In genomic region chr8:83698291-83698660, GRCm38 (mm10) we compare ENCODE assay signal across 8 mouse cellular contexts. TPM values are rescaled to one million over a fixed set of nuclear protein-coding genes. Genes with fewer than 3 reads are reported as not detected.
DNase-seq lines count a peak whose midpoint lies in the region; ATAC-seq and TF ChIP-seq lines count a peak whose summit lies in the region.

No protein-coding gene starts in this region.

- no peak for TF ChIP-seq CTCF in liver, adult 2 months (IDR thresholded peaks at IDR 0.05; ENCODE audit: low read depth, low read length)

- 7% methylated on average over 15 of the region's 15 CpGs for WGBS in forebrain, embryonic 10.5 days
- WGBS in hindbrain, embryonic 15.5 days, result 5% methylated on average over 15 of the region's 15 CpGs
- 8% methylated on average over 15 of the region's 15 CpGs for WGBS in liver, adult 2 months
- 3% methylated on average over 15 of the region's 15 CpGs for WGBS in midbrain, embryonic 16.5 days

- peak; percentile 24 for ATAC-seq in hindbrain, embryonic 15.5 days (ENCODE audit: low FRiP score, low read depth)
- ATAC-seq in midbrain, embryonic 16.5 days, result peak; percentile 20; the same call in 1 of the 2 replicates

- H3K36me3 ChIP-seq in forebrain, embryonic 10.5 days (replicated peaks), result no peaks in the 10 kb centered on the region
- H3K36me3 ChIP-seq in hindbrain, embryonic 15.5 days, result no peaks in the 10 kb centered on the region
- no peaks in the 10 kb centered on the region for H3K36me3 ChIP-seq in liver, adult 2 months (ENCODE audit: control insufficient read depth, insufficient read depth, low read length)
- no peaks in the 10 kb centered on the region for H3K36me3 ChIP-seq in midbrain, embryonic 16.5 days (ENCODE audit: control insufficient read depth, insufficient read depth, low read length)

- H3K27me3 ChIP-seq in forebrain, embryonic 10.5 days (ENCODE audit: poor library complexity, severe bottlenecking), result no peaks in the 10 kb centered on the region
- H3K27me3 ChIP-seq in hindbrain, embryonic 15.5 days, result no peaks in the 10 kb centered on the region
- no peaks in the 10 kb centered on the region for H3K27me3 ChIP-seq in liver, adult 2 months (ENCODE audit: control insufficient read depth, insufficient read depth, low read length)
- no peaks in the 10 kb centered on the region for H3K27me3 ChIP-seq in midbrain, embryonic 16.5 days (ENCODE audit: control insufficient read depth, insufficient read depth, low read depth, low read length)

- H3K79me2 ChIP-seq in liver, adult 2 months (ENCODE audit: control insufficient read depth, insufficient read depth, low read length), result peaks cover 14% of the 10 kb centered on the region; the same call in 1 of the 2 replicates

- peak overlapping the region; percentile 95 for H3K4me3 ChIP-seq in brown adipose tissue, adult 24 weeks (ENCODE audit: insufficient read depth, low read depth, low read length)
- H3K4me3 ChIP-seq in forebrain, embryonic 10.5 days, result peak overlapping the region; percentile 92
- H3K4me3 ChIP-seq in hindbrain, embryonic 15.5 days, result peak overlapping the region; percentile 79
- peak overlapping the region; percentile 73 for H3K4me3 ChIP-seq in liver, adult 2 months (ENCODE audit: insufficient read depth, low read depth, low read length)
- peak overlapping the region; percentile 87 for H3K4me3 ChIP-seq in midbrain, embryonic 16.5 days (ENCODE audit: low read depth, low read length)

- H3K9ac ChIP-seq in hindbrain, embryonic 15.5 days, result peak overlapping the region; percentile 88
- peak overlapping the region; percentile 99 for H3K9ac ChIP-seq in liver, adult 2 months (ENCODE audit: low read depth, low read length)
- peak overlapping the region; percentile 85 for H3K9ac ChIP-seq in midbrain, embryonic 16.5 days (ENCODE audit: low read depth, low read length)

- 0 out of 2 replicates have a peak, but pooled peaks cover 4% of the 10 kb centered on the region for H3K9me3 ChIP-seq in forebrain, embryonic 10.5 days
- H3K9me3 ChIP-seq in hindbrain, embryonic 15.5 days, result no peaks in the 10 kb centered on the region
- H3K9me3 ChIP-seq in midbrain, embryonic 16.5 days (replicated peaks; ENCODE audit: control insufficient read depth, low read length, poor library complexity, severe bottlenecking), result no peaks in the 10 kb centered on the region

- TF ChIP-seq POLR2A in liver, adult 2 months (IDR thresholded peaks at IDR 0.05; ENCODE audit: extremely low read depth, insufficient read depth, low read length), result no peak

- peak overlapping the region; percentile 92 for H3K27ac ChIP-seq in brown adipose tissue, adult 24 weeks (replicated peaks; ENCODE audit: low read depth, low read length)
- H3K27ac ChIP-seq in forebrain, embryonic 10.5 days, result peak overlapping the region; percentile 94
- peak overlapping the region; percentile 75 for H3K27ac ChIP-seq in hindbrain, embryonic 15.5 days (replicated peaks)
- H3K27ac ChIP-seq in liver, adult 2 months (replicated peaks; ENCODE audit: insufficient read depth, low read depth, low read length), result peak overlapping the region; percentile 73
- H3K27ac ChIP-seq in midbrain, embryonic 16.5 days (ENCODE audit: low read length), result peak overlapping the region; percentile 76

- peaks cover 32% of the 10 kb centered on the region for H3K4me1 ChIP-seq in brown adipose tissue, adult 24 weeks (ENCODE audit: control insufficient read depth, insufficient read depth, insufficient read length, low read length)
- peaks cover 44% of the 10 kb centered on the region for H3K4me1 ChIP-seq in forebrain, embryonic 10.5 days
- H3K4me1 ChIP-seq in hindbrain, embryonic 15.5 days (replicated peaks), result peaks cover 36% of the 10 kb centered on the region
- H3K4me1 ChIP-seq in liver, adult 2 months (ENCODE audit: control insufficient read depth, insufficient read depth, low read length), result peaks cover 10% of the 10 kb centered on the region; the same call in 1 of the 2 replicates
- peaks cover 26% of the 10 kb centered on the region for H3K4me1 ChIP-seq in midbrain, embryonic 16.5 days (ENCODE audit: control insufficient read depth, insufficient read depth, low read length)

- peak overlapping the region; percentile 83 for H3K4me2 ChIP-seq in hindbrain, embryonic 15.5 days
- peak overlapping the region; percentile 84 for H3K4me2 ChIP-seq in midbrain, embryonic 16.5 days (ENCODE audit: low read length)

- DNase-seq in ovary, postnatal 10 days (ENCODE audit: low spot score), result peak; percentile 21
- no peak for DNase-seq in ovary, adult 18-20 months (ENCODE audit: low spot score)
- DNase-seq in forebrain, embryonic 10.5 days (ENCODE audit: extremely low spot score, low spot score), result peak; percentile 23
- DNase-seq in liver, adult 2 months (ENCODE audit: extremely low read depth, low read depth, low spot score), result peak; percentile 34
- peak; percentile 70 for DNase-seq in testis, postnatal 10 days (ENCODE audit: low spot score)

RNA-seq across cellular contexts. Expression of gene Pkn1, which starts 0.7 kb away (rescaled TPM):
- 98.1 and 111 TPM in 2 replicates for polyA plus RNA-seq in brown adipose tissue, adult 24 weeks (2012; ENCODE audit: insufficient read depth, insufficient read length, missing spikeins)
- polyA plus RNA-seq in forebrain, embryonic 10.5 days (2016; fragmentation: Nextera tagmentation; extraction: Ambion mirVana), result 29.0 and 29.3 TPM in 2 replicates
- 27.1 and 30.9 TPM in 2 replicates for polyA plus RNA-seq in hindbrain, embryonic 15.5 days (2015; fragmentation: Nextera tagmentation; extraction: Ambion mirVana)
- 17.3 and 20.1 TPM in 2 replicates for total RNA-seq in liver, adult 2 months (2014; rRNA removed)
- polyA plus RNA-seq in liver, adult 2 months (2012; rRNA removed), result 18.0 and 28.8 TPM in 2 replicates
- polyA plus RNA-seq in midbrain, embryonic 16.5 days (2015; fragmentation: Nextera tagmentation; extraction: Ambion mirVana), result 27.4 and 28.7 TPM in 2 replicates

RNA-seq across cellular contexts. Expression of gene Ddx39, which starts 16.7 kb away (rescaled TPM):
- polyA plus RNA-seq in brown adipose tissue, adult 24 weeks (2012; ENCODE audit: insufficient read depth, insufficient read length, missing spikeins), result 7.7 and 14.1 TPM in 2 replicates
- 364 and 371 TPM in 2 replicates for polyA plus RNA-seq in forebrain, embryonic 10.5 days (2016; fragmentation: Nextera tagmentation; extraction: Ambion mirVana)
- 97.5 and 105 TPM in 2 replicates for polyA plus RNA-seq in hindbrain, embryonic 15.5 days (2015; fragmentation: Nextera tagmentation; extraction: Ambion mirVana)
- 13.5 and 19.2 TPM in 2 replicates for total RNA-seq in liver, adult 2 months (2014; rRNA removed)
- 14.3 and 17.2 TPM in 2 replicates for polyA plus RNA-seq in liver, adult 2 months (2012; rRNA removed)
- polyA plus RNA-seq in midbrain, embryonic 16.5 days (2015; fragmentation: Nextera tagmentation; extraction: Ambion mirVana), result 92.4 and 105 TPM in 2 replicates

RNA-seq across cellular contexts. Expression of gene Ptger1, which starts 31.8 kb away (rescaled TPM):
- not detected in 2 replicates for polyA plus RNA-seq in brown adipose tissue, adult 24 weeks (2012; ENCODE audit: insufficient read depth, insufficient read length, missing spikeins)
- 0.37 and 0.52 TPM in 2 replicates for polyA plus RNA-seq in forebrain, embryonic 10.5 days (2016; fragmentation: Nextera tagmentation; extraction: Ambion mirVana)
- 1.00 and 1.0 TPM in 2 replicates for polyA plus RNA-seq in hindbrain, embryonic 15.5 days (2015; fragmentation: Nextera tagmentation; extraction: Ambion mirVana)
- total RNA-seq in liver, adult 2 months (2014; rRNA removed), result under 0.01 and 0.20 TPM in 2 replicates
- 0.11 and 0.20 TPM in 2 replicates for polyA plus RNA-seq in liver, adult 2 months (2012; rRNA removed)
- 0.97 and 1.1 TPM in 2 replicates for polyA plus RNA-seq in midbrain, embryonic 16.5 days (2015; fragmentation: Nextera tagmentation; extraction: Ambion mirVana)

RNA-seq across cellular contexts. Expression of gene Adgre5, which starts 42.9 kb away (rescaled TPM):
- 30.1 and 34.2 TPM in 2 replicates for polyA plus RNA-seq in brown adipose tissue, adult 24 weeks (2012; ENCODE audit: insufficient read depth, insufficient read length, missing spikeins)
- 8.3 and 9.2 TPM in 2 replicates for polyA plus RNA-seq in forebrain, embryonic 10.5 days (2016; fragmentation: Nextera tagmentation; extraction: Ambion mirVana)
- 11.0 and 13.4 TPM in 2 replicates for polyA plus RNA-seq in hindbrain, embryonic 15.5 days (2015; fragmentation: Nextera tagmentation; extraction: Ambion mirVana)
- total RNA-seq in liver, adult 2 months (2014; rRNA removed), result 20.8 and 21.2 TPM in 2 replicates
- polyA plus RNA-seq in liver, adult 2 months (2012; rRNA removed), result 9.7 and 17.9 TPM in 2 replicates
- polyA plus RNA-seq in midbrain, embryonic 16.5 days (2015; fragmentation: Nextera tagmentation; extraction: Ambion mirVana), result 10.9 and 11.2 TPM in 2 replicates

RNA-seq across cellular contexts. Expression of gene Gipc1, which starts 45.8 kb away (rescaled TPM):
- polyA plus RNA-seq in brown adipose tissue, adult 24 weeks (2012; ENCODE audit: insufficient read depth, insufficient read length, missing spikeins), result 20.8 and 21.2 TPM in 2 replicates
- polyA plus RNA-seq in forebrain, embryonic 10.5 days (2016; fragmentation: Nextera tagmentation; extraction: Ambion mirVana), result 220 and 227 TPM in 2 replicates
- polyA plus RNA-seq in hindbrain, embryonic 15.5 days (2015; fragmentation: Nextera tagmentation; extraction: Ambion mirVana), result 132 and 133 TPM in 2 replicates
- 12.6 and 14.6 TPM in 2 replicates for total RNA-seq in liver, adult 2 months (2014; rRNA removed)
- 14.5 and 15.7 TPM in 2 replicates for polyA plus RNA-seq in liver, adult 2 months (2012; rRNA removed)
- 126 and 132 TPM in 2 replicates for polyA plus RNA-seq in midbrain, embryonic 16.5 days (2015; fragmentation: Nextera tagmentation; extraction: Ambion mirVana)
